Mouse (Mus musculus) neural tube, embryonic 15.5 days (tissue): ENCODE measurements around the gene Acsm2. TPM values are rescaled to one million over a fixed set of nuclear protein-coding genes. Genes with fewer than 3 reads are reported as not detected.

Experiments
- ATAC-seq: fragments of 200-750 bp; cut with Nextera tagmentation; 2 replicates; pipeline ENCODE4 v1.8.0; 2017; ENCODE audit warnings: mild to moderate bottlenecking, moderate TSS enrichment, moderate library complexity; ENCODE audit not compliant: low FRiP score
- H3K27ac ChIP-seq: fragments of 300-500 bp; sonication (generic); replicated peaks from 2 replicates; pipeline ENCODE4 v1.5.1; 2015; ENCODE audit warnings: mild to moderate bottlenecking, inconsistent platforms
- H3K27me3 ChIP-seq: fragments of 300-500 bp; sonication (generic); replicated peaks from 2 replicates; pipeline ENCODE4 v1.6.1; 2015; ENCODE audit warnings: inconsistent platforms
- H3K36me3 ChIP-seq: fragments of 300-500 bp; sonication (generic); 2 replicates; pipeline ENCODE4 v1.6.1; 2015; ENCODE audit warnings: inconsistent platforms
- H3K4me1 ChIP-seq: fragments of 300-500 bp; sonication (generic); 2 replicates; pipeline ENCODE4 v1.6.1; 2015; ENCODE audit warnings: inconsistent platforms
- H3K4me2 ChIP-seq: fragments of 300-500 bp; sonication (generic); 2 replicates; pipeline ENCODE4 v1.6.1; 2015; ENCODE audit warnings: inconsistent platforms, mild to moderate bottlenecking, moderate library complexity
- H3K4me3 ChIP-seq: fragments of 300-500 bp; sonication (generic); replicated peaks from 2 replicates; pipeline ENCODE4 v1.5.1; 2015; ENCODE audit warnings: mild to moderate bottlenecking, inconsistent platforms
- H3K9ac ChIP-seq: fragments of 300-500 bp; sonication (generic); replicated peaks from 2 replicates; pipeline ENCODE4 v1.6.1; 2015; ENCODE audit warnings: mild to moderate bottlenecking, inconsistent platforms
- H3K9me3 ChIP-seq: fragments of 300-500 bp; sonication (generic); replicated peaks from 2 replicates; pipeline ENCODE4 v1.6.1; 2016; ENCODE audit warnings: inconsistent platforms
- WGBS: fragments of 180-500 bp; shearing (Covaris S2); methylation state at CpG from one replicate; pipeline ENCODE4 v1.1.7; 2015; ENCODE audit warnings: mixed read lengths; 5-methylcytosine and 5-hydroxymethylcytosine counted together
- polyA plus RNA-seq: library from polyadenylated mRNA; unstranded; fragments of >200 nt; fragmentation: Nextera tagmentation; extraction: Ambion mirVana; gene quantifications from 2 replicates; pipeline ENCODE4 v1.2.1, GENCODE M21; 2015

Acsm2 gene
- polyA plus RNA-seq = not detected in 2 replicates

GRCm38 (mm10) chr7:119554040-119554439, at the start of gene Acsm2:
Gene Acsm2 (plus strand): TSS chr7:119554340.
- H3K36me3 ChIP-seq = no peaks in the 10 kb centered on the region
- 94% methylated on average over 1 of the region's 1 CpGs for WGBS
- no peaks in the 10 kb centered on the region for H3K27me3 ChIP-seq
- ATAC-seq = no peak
- H3K4me3 ChIP-seq = no peak within 1 kb of the TSS
- H3K4me2 ChIP-seq = no peak within 1 kb of the TSS
- H3K27ac ChIP-seq = no peak within 1 kb of the TSS
- no peak within 1 kb of the TSS for H3K9ac ChIP-seq
- H3K4me1 ChIP-seq = no peaks in the 10 kb centered on the region
- no peaks in the 10 kb centered on the region for H3K9me3 ChIP-seq

- Histone ChIP-seq H3K9ac (no peak overlapping the region), H3K4me3 (no peak overlapping the region), H3K27ac (no peak overlapping the region), H3K36me3 (no peaks in the 10 kb centered on the region), H3K27me3 (0 out of 2 replicates have a peak, but pooled peaks cover 4% of the 10 kb centered on the region), H3K4me1 (no peaks in the 10 kb centered on the region), H3K4me2 (no peak overlapping the region), H3K9me3 (no peaks in the 10 kb centered on the region)
- 93% methylated on average over 4 of the region's 4 CpGs for WGBS
- ATAC-seq = no peak
These were observed 43.0 kb upstream of the Acsm2 start for GRCm38 (mm10) chr7:119511143-119511542.

DNA sequence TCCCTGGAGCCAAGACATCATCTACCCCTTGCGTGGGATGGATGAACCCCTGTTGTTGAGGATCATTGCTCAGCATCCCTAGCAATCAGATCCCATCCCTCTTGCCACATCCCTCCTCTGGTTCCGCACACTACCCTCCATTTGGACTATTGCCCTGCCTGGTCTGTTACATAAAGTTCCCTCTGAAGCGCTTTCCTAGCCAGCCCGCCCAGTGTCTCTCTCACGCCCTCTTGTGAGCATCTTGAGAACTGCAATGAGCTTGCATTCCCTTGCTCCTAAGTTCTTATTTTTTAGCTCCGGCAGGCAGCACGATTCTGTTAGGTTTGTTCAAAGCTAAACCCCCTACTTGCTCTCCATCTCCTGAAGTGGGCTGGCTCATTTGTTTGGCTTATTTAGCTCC, 41.1 kb upstream of the Acsm2 start:
- Histone ChIP-seq H3K27ac (no peak overlapping the region), H3K4me1 (no peaks in the 10 kb centered on the region), H3K4me3 (no peak overlapping the region), H3K9me3 (no peaks in the 10 kb centered on the region), H3K36me3 (no peaks in the 10 kb centered on the region), H3K4me2 (no peak overlapping the region), H3K9ac (no peak overlapping the region), H3K27me3 (0 out of 2 replicates have a peak, but pooled peaks cover 4% of the 10 kb centered on the region)
- ATAC-seq = no peak
- WGBS = 34% methylated on average over 7 of the region's 7 CpGs

DNA sequence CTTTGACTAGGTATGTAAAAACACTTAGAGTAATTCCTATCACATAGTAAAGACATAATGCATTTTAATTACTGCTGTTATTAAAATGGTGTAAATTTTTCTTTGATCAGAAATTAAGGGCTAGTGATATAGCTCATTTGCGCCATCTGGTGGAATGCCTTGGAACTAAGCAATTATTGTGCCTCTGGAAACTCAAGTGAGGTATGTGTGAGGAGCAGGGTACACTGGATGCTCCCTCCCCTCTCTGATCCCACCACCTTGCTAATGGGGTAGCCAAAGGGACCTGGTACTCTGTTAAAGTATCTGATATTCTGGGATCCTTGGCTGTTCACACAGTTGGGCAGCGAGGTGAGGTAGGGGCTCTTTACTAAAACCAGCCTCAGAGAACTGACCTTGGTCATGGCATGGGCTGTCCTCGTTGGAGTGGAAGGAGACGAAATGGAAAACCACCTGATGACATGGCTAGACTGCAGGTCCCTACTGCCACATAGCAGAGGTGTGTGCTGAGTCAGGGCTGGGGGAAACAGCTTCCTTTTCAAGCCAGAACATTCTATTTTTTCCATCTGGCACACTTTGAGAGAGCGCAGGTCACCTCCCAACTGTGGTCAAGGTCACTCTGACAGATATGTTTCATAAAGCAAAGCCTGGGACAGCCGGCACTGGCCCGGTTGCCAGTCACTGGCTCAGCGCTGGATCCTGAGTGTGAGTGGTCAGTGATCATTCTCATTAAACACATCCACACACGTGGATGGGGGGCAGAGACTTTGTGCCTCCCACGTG, 38.5 kb upstream of the Acsm2 start:
- Histone ChIP-seq H3K4me2 (no peak overlapping the region), H3K4me3 (no peak overlapping the region), H3K27me3 (0 out of 2 replicates have a peak, but pooled peaks cover 8% of the 10 kb centered on the region), H3K36me3 (no peaks in the 10 kb centered on the region), H3K27ac (no peak overlapping the region), H3K9me3 (no peaks in the 10 kb centered on the region), H3K4me1 (no peaks in the 10 kb centered on the region), H3K9ac (no peak overlapping the region)
- ATAC-seq = no peak
- WGBS = 74% methylated on average over 10 of the region's 10 CpGs

DNA sequence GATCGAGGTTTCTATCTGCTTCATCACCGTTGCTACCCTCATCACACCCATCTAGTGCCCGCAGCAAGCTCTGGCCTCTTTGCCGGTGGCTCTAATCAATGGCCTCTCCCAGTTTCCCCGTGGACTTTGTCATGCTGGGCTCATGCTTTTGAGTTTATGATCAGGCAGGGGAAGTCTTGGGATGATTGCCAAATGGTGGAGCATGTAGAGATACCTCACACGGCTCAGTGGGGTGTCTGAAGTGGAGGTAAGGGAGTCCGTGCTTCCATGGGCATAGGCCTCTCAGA, 37.9 kb upstream of the Acsm2 start:
- no peak for ATAC-seq
- Histone ChIP-seq H3K9me3 (no peaks in the 10 kb centered on the region), H3K27me3 (0 out of 2 replicates have a peak, but pooled peaks cover 8% of the 10 kb centered on the region), H3K27ac (no peak overlapping the region), H3K9ac (no peak overlapping the region), H3K4me1 (no peaks in the 10 kb centered on the region), H3K4me2 (no peak overlapping the region), H3K4me3 (no peak overlapping the region), H3K36me3 (no peaks in the 10 kb centered on the region)
- WGBS = 80% methylated on average over 7 of the region's 7 CpGs

DNA sequence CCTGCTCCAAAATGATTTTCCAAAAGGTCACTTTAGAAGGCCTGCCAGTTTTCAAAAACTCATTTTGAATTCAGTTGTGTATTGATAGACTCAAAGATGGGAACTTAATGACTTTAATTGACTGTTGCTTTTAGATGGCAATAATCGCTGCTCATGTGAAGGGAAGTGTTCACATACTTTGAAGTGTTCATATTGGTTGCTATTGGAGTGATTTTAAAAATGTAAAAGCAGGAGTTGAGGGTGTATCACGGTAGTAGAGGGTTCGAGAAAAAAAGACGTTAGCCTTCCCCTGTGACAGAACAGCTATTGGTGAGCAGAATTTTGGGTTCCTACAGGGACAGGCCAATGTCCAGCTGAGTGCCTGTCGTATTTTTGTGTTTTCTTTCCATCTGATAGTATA, 35.0 kb upstream of the Acsm2 start, which contains the start of gene Acsm5:
TSS of gene Acsm5 (plus strand) at position 301 of the 400 bp plus-strand sequence.
- Histone ChIP-seq H3K27ac (no peak within 1 kb of the TSS), H3K4me3 (no peak within 1 kb of the TSS), H3K9ac (no peak within 1 kb of the TSS), H3K27me3 (0 out of 2 replicates have a peak, but pooled peaks cover 8% of the 10 kb centered on the region), H3K36me3 (no peaks in the 10 kb centered on the region), H3K4me2 (no peak within 1 kb of the TSS), H3K9me3 (no peaks in the 10 kb centered on the region), H3K4me1 (no peaks in the 10 kb centered on the region)
- 77% methylated on average over 5 of the region's 5 CpGs for WGBS
- ATAC-seq = no peak

- WGBS = 49% methylated on average over 5 of the region's 5 CpGs
- Histone ChIP-seq H3K4me2 (no peak overlapping the region), H3K9me3 (no peaks in the 10 kb centered on the region), H3K4me3 (no peak overlapping the region), H3K27ac (no peak overlapping the region), H3K27me3 (0 out of 2 replicates have a peak, but pooled peaks cover 7% of the 10 kb centered on the region), H3K4me1 (no peaks in the 10 kb centered on the region), H3K9ac (no peak overlapping the region), H3K36me3 (no peaks in the 10 kb centered on the region)
- ATAC-seq = no peak
These were observed 34.5 kb upstream of the Acsm2 start for GRCm38 (mm10) chr7:119519654-119520053.

GRCm38 (mm10) chr7:119521816-119522215, 32.3 kb upstream of the Acsm2 start:
- H3K4me3 ChIP-seq = no peak overlapping the region
- H3K27me3 ChIP-seq = 0 out of 2 replicates have a peak, but pooled peaks cover 3% of the 10 kb centered on the region
- no peak overlapping the region for H3K27ac ChIP-seq
- 85% methylated on average over 3 of the region's 3 CpGs for WGBS
- peaks cover 10% of the 10 kb centered on the region; the same call in 1 of the 2 replicates for H3K4me1 ChIP-seq
- no peaks in the 10 kb centered on the region for H3K9me3 ChIP-seq
- no peaks in the 10 kb centered on the region for H3K36me3 ChIP-seq
- ATAC-seq = no peak
- H3K9ac ChIP-seq = no peak overlapping the region
- H3K4me2 ChIP-seq = no peak overlapping the region

- Histone ChIP-seq H3K9me3 (no peaks in the 10 kb centered on the region), H3K27ac (no peak overlapping the region), H3K27me3 (0 out of 2 replicates have a peak, but pooled peaks cover 3% of the 10 kb centered on the region), H3K4me3 (no peak overlapping the region), H3K4me1 (peaks cover 13% of the 10 kb centered on the region), H3K36me3 (no peaks in the 10 kb centered on the region), H3K4me2 (no peak overlapping the region), H3K9ac (no peak overlapping the region)
- WGBS = 84% methylated on average over 1 of the region's 1 CpGs
- ATAC-seq = no peak
These were observed 31.8 kb upstream of the Acsm2 start for GRCm38 (mm10) chr7:119522385-119522784.

GRCm38 (mm10) chr7:119523389-119523788, 30.8 kb upstream of the Acsm2 start, which contains the start of gene Pdilt:
Gene Pdilt (minus strand): TSS chr7:119523489.
- Histone ChIP-seq H3K9me3 (no peaks in the 10 kb centered on the region), H3K4me2 (no peak within 1 kb of the TSS), H3K27me3 (0 out of 2 replicates have a peak, but pooled peaks cover 3% of the 10 kb centered on the region), H3K4me1 (peaks cover 14% of the 10 kb centered on the region), H3K4me3 (no peak within 1 kb of the TSS), H3K36me3 (no peaks in the 10 kb centered on the region), H3K27ac (no peak within 1 kb of the TSS), H3K9ac (no peak within 1 kb of the TSS)
- 80% methylated on average over 4 of the region's 4 CpGs for WGBS
- ATAC-seq = no peak

- ATAC-seq = peak; percentile 75; the same call in 1 of the 2 replicates
- Histone ChIP-seq H3K4me3 (no peak overlapping the region), H3K9me3 (no peaks in the 10 kb centered on the region), H3K36me3 (no peaks in the 10 kb centered on the region), H3K27me3 (no peaks in the 10 kb centered on the region), H3K4me2 (no peak overlapping the region), H3K27ac (no peak overlapping the region), H3K9ac (no peak overlapping the region), H3K4me1 (peaks cover 14% of the 10 kb centered on the region)
- 25% methylated on average over 2 of the region's 2 CpGs for WGBS
These were observed 28.3 kb upstream of the Acsm2 start for GRCm38 (mm10) chr7:119525881-119526281.

- 74% methylated on average over 13 of the region's 13 CpGs for WGBS
- no peak for ATAC-seq
- no peak overlapping the region for H3K9ac ChIP-seq
These were observed 27.7 kb upstream of the Acsm2 start for GRCm38 (mm10) chr7:119526486-119526885.

More at GRCm38 (mm10) chr7:119526486-119526885, 27.7 kb upstream of the Acsm2 start:
- Histone ChIP-seq H3K9me3 (no peaks in the 10 kb centered on the region), H3K27ac (no peak overlapping the region), H3K4me1 (peaks cover 14% of the 10 kb centered on the region), H3K4me3 (no peak overlapping the region), H3K27me3 (no peaks in the 10 kb centered on the region), H3K4me2 (no peak overlapping the region), H3K36me3 (no peaks in the 10 kb centered on the region)
